Mouse (Mus musculus) c-Kit-positive CD71-negative TER-119-negative erythroid progenitor cells, embryonic 14.5 days (primary cell): ENCODE measurements around the gene Plpp7.

Experiments used
- DNase-seq: peaks from one replicate; pipeline ENCODE4 v3.0.0-alpha.2; 2013; ENCODE audit warnings: low read depth

The Plpp7 gene

DNA sequence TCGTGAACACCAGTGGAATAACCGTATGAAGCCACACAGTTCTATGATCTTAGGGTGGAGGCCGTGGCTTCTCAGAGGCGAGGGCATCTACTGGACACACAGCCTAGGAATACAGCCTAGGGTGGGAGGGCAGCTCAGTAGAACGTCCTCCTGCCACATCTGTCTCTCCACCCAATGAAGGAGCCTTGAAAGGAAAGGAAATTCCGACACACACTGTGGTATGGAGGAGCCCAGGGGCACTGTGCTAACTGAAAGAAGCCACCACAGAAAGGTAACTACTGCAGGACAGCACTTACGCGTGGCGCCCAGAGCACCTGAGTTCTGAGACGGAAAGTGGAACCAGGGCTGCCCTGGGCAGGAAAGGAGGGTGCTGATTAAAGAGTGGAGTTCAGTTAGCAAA, 24.6 kb upstream of the Plpp7 start:
- DNase-seq = no peak

DNA sequence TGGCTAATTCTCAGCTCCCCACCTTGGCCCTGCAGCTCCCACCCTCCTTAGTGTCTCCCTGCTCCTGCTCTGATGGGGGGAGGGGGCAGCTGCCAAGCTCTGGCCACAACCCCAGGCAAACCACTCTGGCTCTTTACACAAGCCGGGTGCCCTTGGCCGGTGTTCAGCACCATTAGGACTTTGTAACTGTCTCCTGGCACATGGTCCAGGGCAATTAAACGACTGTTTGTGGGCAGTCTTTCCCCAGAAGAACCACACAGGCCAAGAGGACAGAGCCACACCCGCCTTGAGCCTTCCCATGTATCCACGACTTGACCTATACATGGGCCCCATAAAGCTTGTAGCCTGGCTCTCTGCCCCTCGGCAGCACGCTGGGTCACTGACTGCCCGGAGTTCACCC, 20.9 kb upstream of the Plpp7 start:
- DNase-seq = no peak

DNA sequence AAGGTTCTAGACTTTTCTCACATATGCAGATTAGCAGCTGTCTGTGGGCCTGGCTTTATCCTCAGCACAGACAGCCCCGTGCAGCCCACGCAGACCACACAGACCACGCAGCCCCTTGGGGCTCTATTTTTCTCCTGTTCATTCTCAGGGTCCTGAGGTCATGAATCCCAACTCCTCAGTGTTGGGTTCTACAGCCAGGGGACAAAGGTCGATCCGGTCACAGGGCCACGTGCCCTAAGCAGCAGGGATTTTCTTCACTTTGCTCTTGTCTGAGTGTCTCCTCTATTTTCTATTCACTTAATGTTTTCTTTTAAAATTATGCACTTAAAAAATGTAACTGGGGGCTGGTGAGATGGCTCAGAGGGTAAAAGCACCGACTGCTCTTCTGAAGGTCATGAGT, 20.0 kb upstream of the Plpp7 start:
- DNase-seq = no peak

- DNase-seq = no peak
These were observed 17.6 kb upstream of the Plpp7 start for GRCm38 (mm10) chr2:32077744-32078143.

- DNase-seq = no peak
These were observed 16.8 kb upstream of the Plpp7 start for GRCm38 (mm10) chr2:32078522-32078921.

GRCm38 (mm10) chr2:32079191-32079725, 16.1 kb upstream of the Plpp7 start:
- DNase-seq = no peak

DNA sequence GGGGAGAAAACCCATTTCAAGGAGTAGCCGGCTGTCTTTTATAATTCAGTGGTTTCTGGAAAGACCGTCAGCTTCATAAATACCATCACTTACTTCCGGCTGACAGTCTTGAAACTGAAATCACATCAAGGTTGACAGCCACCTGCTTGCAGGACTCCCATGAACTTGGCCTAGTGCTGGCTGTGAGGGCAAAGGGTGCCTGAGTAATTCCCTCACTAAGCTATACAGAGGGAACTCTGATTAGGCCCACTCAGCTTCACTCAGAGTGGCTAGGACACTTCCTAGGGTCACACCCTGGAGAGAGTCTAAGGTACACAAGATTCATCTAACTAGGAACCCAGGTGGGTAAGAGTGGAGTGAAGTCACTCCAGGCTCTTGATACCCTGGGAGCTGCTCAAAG, 14.6 kb upstream of the Plpp7 start:
- no peak for DNase-seq

DNA sequence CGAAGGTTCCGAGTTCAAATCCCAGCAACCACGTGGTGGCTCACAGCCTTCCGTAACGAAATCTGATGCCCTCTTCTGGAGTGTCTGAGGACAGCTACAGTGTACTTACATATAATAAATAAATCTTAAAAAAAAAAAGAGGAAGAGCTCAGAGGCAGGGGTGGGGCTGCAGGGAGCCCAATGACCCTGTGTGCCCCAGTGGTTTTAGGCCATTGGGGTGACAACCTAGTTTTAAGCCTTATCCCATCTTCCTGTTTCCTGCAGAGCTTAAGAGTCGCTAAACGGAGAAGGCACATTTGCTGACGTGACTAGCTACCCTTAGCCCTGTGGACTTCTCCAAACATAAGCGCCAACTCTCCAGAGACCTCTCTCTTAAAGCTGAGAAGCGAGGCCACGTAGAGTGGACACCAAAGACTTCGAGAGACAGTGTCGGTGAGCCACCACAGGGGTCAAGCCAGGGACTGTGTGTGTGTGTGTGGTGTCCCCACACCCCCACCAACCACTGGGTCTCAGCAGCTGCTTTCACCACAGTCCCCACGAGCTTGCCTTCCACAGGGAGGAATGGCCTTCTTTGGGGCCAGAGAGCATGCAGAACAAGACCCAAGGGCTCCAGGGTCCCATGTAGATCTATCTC, 13.9 kb upstream of the Plpp7 start:
- DNase-seq = no peak

DNA sequence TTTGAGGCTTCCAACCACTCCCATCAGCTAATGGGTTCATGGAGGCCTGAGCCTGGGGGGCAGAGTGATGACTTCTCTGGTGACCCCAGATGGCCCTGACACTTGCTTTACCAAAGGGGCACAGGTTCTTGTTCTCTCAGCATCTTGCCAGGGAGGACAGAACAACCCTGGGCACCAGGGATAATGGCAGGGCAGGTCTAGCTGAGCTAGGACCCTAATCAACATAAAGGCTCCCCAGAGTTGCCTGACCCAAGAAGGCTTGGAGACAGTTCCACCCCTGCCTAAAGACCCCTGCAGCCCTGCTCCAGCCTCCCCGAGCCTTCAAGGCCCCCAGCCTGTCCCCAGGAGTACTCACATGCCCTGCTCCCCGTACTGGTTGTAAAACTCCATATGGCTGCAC, 13.1 kb upstream of the Plpp7 start:
- DNase-seq = no peak

DNA sequence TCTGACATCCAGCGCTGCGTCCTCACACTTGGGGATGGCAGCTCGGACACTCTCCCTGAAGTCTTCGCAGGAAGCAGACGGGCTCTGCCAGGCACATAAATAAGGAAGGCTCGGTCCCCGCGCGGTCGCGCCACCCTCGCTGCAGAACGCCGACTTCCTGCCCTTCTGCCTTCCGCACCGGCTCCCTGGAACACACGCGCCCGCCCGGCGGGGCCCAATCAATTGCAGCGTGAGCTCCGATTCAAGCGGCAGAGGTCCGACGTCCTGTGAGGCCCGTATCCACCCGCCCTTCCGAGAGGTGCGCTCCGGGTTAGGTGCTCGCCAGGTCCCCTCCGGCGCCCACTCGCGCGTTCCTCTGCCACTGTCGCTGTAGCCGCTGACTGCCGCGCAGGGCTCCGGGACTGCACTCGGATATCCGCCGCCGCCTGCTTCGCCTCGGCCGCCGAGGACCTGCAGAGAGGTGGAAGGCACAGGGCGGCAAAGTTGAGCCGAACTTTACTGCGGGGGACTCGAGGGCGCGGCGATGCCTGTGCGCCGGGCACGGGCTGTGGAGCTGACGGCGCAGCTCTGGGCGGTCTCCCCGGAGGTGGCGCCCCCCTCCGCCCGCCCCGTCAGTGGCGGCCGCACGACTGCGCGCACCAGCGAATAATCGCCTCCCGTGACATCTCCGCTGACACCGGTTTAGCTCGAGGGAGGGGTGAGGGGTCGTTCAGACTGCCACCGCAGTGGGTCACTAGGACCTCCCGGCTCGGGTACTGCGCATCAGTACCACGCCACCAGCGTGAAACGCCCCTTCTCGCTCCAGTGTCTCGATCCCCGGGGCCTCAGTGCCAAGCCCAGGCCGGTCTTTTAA, 11.9 kb upstream of the Plpp7 start:
- DNase-seq = no peak

DNA sequence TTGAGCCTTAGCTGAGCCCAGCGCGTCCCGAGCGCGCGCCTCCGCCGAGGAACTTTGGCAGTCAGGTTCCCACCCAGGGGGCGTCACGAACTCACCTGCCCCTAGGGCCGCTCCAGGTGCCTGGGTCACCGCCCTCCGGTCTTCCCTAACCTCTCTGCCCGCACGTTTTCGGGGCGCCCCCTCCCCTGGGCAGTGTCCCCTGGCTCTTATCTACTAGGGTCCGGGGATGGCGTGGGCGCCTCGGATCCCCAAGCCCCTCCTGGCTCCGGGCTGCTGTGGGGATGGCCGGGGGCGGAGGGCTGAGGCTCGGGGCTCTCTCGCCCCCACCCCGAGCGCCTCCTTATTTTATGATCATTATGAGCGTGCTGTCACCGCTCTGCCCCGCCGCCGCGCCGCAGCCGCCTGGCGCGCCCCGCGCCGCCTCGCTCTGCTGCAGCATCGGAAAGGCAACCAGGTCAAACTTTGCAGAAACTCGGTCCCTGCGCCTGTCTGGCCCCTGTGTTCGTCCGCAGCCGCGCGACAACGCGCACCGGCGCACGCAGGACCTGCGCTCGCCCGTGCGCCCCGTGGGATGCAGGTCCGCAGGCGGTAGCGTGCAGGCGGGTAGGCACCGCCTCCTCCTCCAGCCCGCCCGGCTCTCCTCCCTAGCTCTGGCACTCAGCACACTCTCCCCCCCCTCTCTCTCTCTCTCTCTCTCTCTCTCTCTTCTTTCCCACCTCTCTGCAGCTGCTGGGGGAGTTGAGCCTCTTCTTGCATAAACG, 11.0 kb upstream of the Plpp7 start, which contains the start of gene Fam78a:
TSS of gene Fam78a (minus strand) at position 747 of the 761 bp plus-strand sequence.
- DNase-seq = no peak

DNA sequence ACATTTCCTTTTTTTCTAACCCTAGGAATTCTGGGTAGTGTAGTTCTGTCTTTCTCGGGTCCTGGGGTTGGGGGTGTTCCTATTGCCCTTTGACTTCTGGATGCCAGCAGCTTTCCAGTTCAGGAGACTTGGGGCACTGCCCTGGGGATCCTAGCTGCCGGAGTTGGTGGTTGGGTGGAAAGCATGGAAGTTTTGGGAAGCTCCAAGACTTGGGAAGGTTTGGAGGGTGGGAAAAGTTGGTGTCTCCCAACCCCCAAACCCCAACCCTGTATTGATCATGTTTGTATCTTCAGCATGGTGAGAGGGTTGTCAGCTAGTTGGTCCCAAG, 10.5 kb upstream of the Plpp7 start:
- no peak for DNase-seq

DNA sequence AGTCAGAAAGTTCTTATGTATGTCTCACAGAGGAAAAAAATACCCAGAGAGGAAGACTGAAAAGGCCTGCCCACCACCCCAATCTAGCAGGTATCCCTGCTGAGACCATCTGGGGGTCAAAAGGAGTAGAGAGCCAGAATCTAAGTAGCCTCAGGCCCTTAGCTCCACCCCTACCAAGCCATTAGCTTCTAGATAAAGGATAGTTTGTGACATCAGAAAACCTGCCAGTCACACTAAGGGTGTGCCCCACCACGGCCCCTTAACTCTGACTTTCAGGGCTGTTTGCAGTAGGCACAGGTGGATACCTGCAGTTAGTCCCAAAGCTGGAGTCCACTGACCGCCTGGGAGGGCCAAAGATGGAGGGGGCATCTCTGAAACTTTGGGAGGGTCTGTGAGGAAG, 10.1 kb upstream of the Plpp7 start:
- DNase-seq = no peak

DNA sequence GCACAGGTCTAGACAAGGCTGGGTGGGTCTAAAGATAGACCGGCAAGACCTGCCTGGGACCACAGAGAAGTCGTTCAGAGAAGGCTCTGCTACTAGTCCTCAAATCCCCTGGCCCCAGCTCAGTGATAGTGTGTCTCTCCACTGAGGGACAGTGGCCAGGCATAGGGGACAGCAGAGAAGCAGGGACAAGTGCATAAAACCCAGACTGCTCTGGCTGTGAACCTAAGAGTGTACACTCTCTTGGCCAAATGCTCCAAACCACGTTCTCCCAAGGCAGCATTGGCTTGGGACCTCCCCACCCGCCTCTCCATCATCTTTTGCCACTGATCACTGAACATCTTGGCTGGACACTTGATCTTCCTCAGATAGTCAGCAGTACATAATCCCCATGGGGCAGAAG, 7.7 kb upstream of the Plpp7 start:
- no peak for DNase-seq

DNA sequence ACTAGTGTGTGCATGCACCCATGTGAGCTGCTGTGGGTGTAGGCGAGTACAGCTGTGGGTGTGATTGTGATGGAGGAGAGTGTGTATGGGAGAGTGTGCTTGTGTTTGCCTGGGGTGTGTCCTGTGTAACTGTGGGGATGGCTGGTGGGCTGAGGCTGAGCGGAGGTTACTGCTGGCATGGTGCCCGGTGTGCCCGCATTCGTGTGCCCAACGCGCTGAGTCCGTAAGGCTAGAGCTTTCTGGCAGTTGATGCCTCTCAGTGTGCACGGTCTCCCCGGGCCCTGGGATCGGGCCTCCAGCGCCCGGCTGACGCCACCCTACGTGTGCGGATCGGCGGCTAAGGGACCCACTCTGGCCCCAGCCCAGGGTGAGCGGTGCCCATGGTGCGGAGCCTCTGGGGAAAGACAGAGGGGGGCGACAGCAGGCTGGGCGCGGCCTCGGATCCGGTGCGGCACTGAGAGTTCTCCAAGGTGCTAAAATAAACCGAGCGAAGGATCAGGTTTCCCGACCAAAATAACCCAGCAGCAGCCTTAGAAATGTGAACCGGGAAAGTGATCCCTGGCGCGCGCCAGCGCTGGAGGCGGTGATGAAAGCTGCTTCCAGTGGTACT, 6.9 kb upstream of the Plpp7 start:
- DNase-seq = no peak

GRCm38 (mm10) chr2:32089606-32090005, 5.7 kb upstream of the Plpp7 start:
- DNase-seq = no peak

- no peak for DNase-seq
These were observed 5.2 kb upstream of the Plpp7 start for GRCm38 (mm10) chr2:32090145-32090544.

- DNase-seq = no peak
These were observed 3.4 kb upstream of the Plpp7 start for GRCm38 (mm10) chr2:32091956-32092355.

DNA sequence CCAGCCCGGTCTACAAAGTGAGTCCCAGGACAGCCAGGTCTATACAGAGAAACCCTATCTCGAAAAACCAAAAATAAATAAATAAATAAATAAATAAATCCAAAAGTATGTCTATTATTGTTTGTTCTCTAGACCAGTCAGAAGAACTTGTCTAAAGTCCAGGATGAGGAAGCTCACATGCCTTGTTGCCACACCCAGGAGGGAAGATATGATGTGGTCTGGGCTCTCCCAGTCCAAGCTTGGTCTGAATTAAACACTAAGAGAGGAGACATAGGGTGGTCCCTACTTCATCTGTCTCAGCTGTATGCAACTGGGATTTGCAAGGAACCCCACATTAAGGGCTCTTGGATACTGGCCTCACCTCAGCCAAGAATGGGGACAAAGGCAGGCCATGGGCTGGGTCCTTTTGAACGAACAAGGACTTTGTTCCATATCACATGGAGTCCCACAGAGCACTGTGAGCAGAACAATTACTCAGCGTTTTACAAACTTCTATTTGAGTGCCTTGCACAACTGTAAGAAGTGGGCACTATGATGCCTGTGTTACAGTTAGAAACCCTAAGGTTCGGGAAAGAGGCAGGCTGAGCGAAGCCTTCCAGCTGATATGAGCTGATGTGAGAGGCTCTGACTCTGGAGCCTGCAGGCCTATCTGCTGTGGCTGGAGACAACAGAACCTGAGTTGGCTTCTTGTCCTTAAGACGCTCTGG, 1.2 kb upstream of the Plpp7 start:
- DNase-seq = no peak

- no peak for DNase-seq
These were observed 743 bp downstream of the Plpp7 start for GRCm38 (mm10) chr2:32096122-32096420.

- DNase-seq = no peak
These were observed 7.6 kb downstream of the Plpp7 start for GRCm38 (mm10) chr2:32102944-32103343.

- no peak for DNase-seq
These were observed 8.2 kb downstream of the Plpp7 start for GRCm38 (mm10) chr2:32103557-32103956.
